Mouse (Mus musculus): ENCODE measurements at regions not wholly inside any gene's neighbourhood (a gene's known extent, or its start where the extent isn't known, plus 50 kb on each side); places are given as distances from the start of the nearest gene placed in this dataset.

GRCm38 (mm10) chr13:60007593-60007992 is 169.6 kb downstream of the Gas1 start:
- no peak for TF ChIP-seq FLI1 (IDR thresholded peaks at IDR 0.05; ENCODE audit: low read length)
- no peak for TF ChIP-seq GATA1 (IDR thresholded peaks at IDR 0.05; ENCODE audit: borderline replicate concordance, low read length)
